Mouse (Mus musculus): ENCODE measurements at regions not wholly inside any gene's neighbourhood (a gene's known extent, or its start where the extent isn't known, plus 50 kb on each side); places are given as distances from the start of the nearest gene placed in this dataset.

- no peak for DNase-seq (ENCODE audit: low spot score in 2 of 2)
Observed at GRCm38 (mm10) chr1:6059090-6059489, 1251.4 kb downstream of the Gm37988 start.

- DNase-seq (ENCODE audit: low spot score in 2 of 2): peak in 1 of 2 experiments; percentile 5
Observed at GRCm38 (mm10) chr1:6076543-6076942, 1268.9 kb downstream of the Gm37988 start.

- DNase-seq (ENCODE audit: low spot score in 2 of 2): no peak
Observed at GRCm38 (mm10) chr1:6081876-6082275, 1274.2 kb downstream of the Gm37988 start.

GRCm38 (mm10) chr1:6094162-6094934, 1286.7 kb downstream of the Gm37988 start:
- DNase-seq (ENCODE audit: low spot score in 2 of 2): no peak

- DNase-seq (ENCODE audit: low spot score in 2 of 2): no peak
Observed at GRCm38 (mm10) chr1:6117557-6117956, 1309.9 kb downstream of the Gm37988 start.

- no peak for DNase-seq (ENCODE audit: low spot score in 2 of 2)
Observed at GRCm38 (mm10) chr1:6135066-6135465, 1327.4 kb downstream of the Gm37988 start.

- DNase-seq (ENCODE audit: low spot score in 2 of 2): no peak
Observed at GRCm38 (mm10) chr1:6140245-6140644, 1332.6 kb downstream of the Gm37988 start.

GRCm38 (mm10) chr1:6142816-6143215, 1335.1 kb downstream of the Gm37988 start:
- no peak for DNase-seq (ENCODE audit: low spot score in 2 of 2)

- DNase-seq (ENCODE audit: low spot score in 2 of 2): no peak
Observed at GRCm38 (mm10) chr1:6143891-6144290, 1336.2 kb downstream of the Gm37988 start.

- DNase-seq (ENCODE audit: low spot score in 2 of 2): no peak
Observed at GRCm38 (mm10) chr1:6152436-6152835, 1344.7 kb downstream of the Gm37988 start.

Data from adrenal gland, adult 18-20 months (tissue).